Mouse (Mus musculus): ENCODE data around the gene Kif1b. TPM values are rescaled to one million over a fixed set of nuclear protein-coding genes. Genes with fewer than 3 reads are reported as not detected.

Kif1b gene
- polyA plus RNA-seq, 1 experiment from 2014 or later = 52.2 TPM

GRCm38 (mm10) chr4:149334881-149335280, 27.4 kb upstream of the Kif1b start:
- Histone ChIP-seq H3K4me1 (replicated peaks) (no peaks in the 10 kb centered on the region), H3K4me2 (no peak overlapping the region), H3K27me3 (no peaks in the 10 kb centered on the region), H3K4me3 (replicated peaks) (no peak overlapping the region), H3K9ac (replicated peaks) (no peak overlapping the region), H3K9me3 (peaks cover 7% of the 10 kb centered on the region; the same call in 1 of the 2 replicates), H3K36me3 (peaks cover 94% of the 10 kb centered on the region), H3K27ac (no peak overlapping the region)
- no peak for ATAC-seq (ENCODE audit: insufficient number of reproducible peaks, insufficient read depth, low FRiP score, low TSS enrichment, low read depth)
- WGBS = 91% methylated on average over 11 of the region's 11 CpGs

GRCm38 (mm10) chr4:149332726-149333125, 25.2 kb upstream of the Kif1b start:
- Histone ChIP-seq H3K4me2 (no peak overlapping the region), H3K9me3 (peaks cover 7% of the 10 kb centered on the region; the same call in 1 of the 2 replicates), H3K4me1 (replicated peaks) (no peaks in the 10 kb centered on the region), H3K27me3 (no peaks in the 10 kb centered on the region), H3K9ac (replicated peaks) (no peak overlapping the region), H3K4me3 (replicated peaks) (no peak overlapping the region), H3K36me3 (peaks cover 95% of the 10 kb centered on the region), H3K27ac (no peak overlapping the region)
- 90% methylated on average over 7 of the region's 7 CpGs for WGBS
- no peak for ATAC-seq (ENCODE audit: insufficient number of reproducible peaks, insufficient read depth, low FRiP score, low TSS enrichment, low read depth)

GRCm38 (mm10) chr4:149330495-149330894, 23.0 kb upstream of the Kif1b start:
- Histone ChIP-seq H3K4me1 (replicated peaks) (no peaks in the 10 kb centered on the region), H3K9me3 (peaks cover 7% of the 10 kb centered on the region; the same call in 1 of the 2 replicates), H3K4me2 (no peak overlapping the region), H3K27ac (no peak overlapping the region), H3K4me3 (replicated peaks) (no peak overlapping the region), H3K27me3 (no peaks in the 10 kb centered on the region), H3K36me3 (peaks cover 85% of the 10 kb centered on the region), H3K9ac (replicated peaks) (no peak overlapping the region)
- WGBS = 96% methylated on average over 5 of the region's 5 CpGs
- no peak for ATAC-seq (ENCODE audit: insufficient number of reproducible peaks, insufficient read depth, low FRiP score, low TSS enrichment, low read depth)

- Histone ChIP-seq H3K27ac (no peak overlapping the region), H3K36me3 (peaks cover 68% of the 10 kb centered on the region), H3K4me2 (no peak overlapping the region), H3K4me1 (replicated peaks) (no peaks in the 10 kb centered on the region), H3K9ac (replicated peaks) (no peak overlapping the region), H3K27me3 (no peaks in the 10 kb centered on the region), H3K9me3 (peaks cover 7% of the 10 kb centered on the region; the same call in 1 of the 2 replicates), H3K4me3 (replicated peaks) (no peak overlapping the region)
- ATAC-seq (ENCODE audit: insufficient number of reproducible peaks, insufficient read depth, low FRiP score, low TSS enrichment, low read depth) = no peak
- WGBS = 86% methylated on average over 4 of the region's 4 CpGs
These were observed 21.2 kb upstream of the Kif1b start for GRCm38 (mm10) chr4:149328735-149329134.

- Histone ChIP-seq H3K4me2 (no peak overlapping the region), H3K4me1 (replicated peaks) (peaks cover 4% of the 10 kb centered on the region; the same call in 1 of the 2 replicates), H3K9ac (replicated peaks) (no peak overlapping the region), H3K27me3 (no peaks in the 10 kb centered on the region), H3K27ac (no peak overlapping the region), H3K36me3 (peaks cover 55% of the 10 kb centered on the region), H3K4me3 (replicated peaks) (no peak overlapping the region), H3K9me3 (peaks cover 7% of the 10 kb centered on the region; the same call in 1 of the 2 replicates)
- 95% methylated on average over 7 of the region's 7 CpGs for whole genome bisulfite sequencing
- ATAC-seq (ENCODE audit: insufficient number of reproducible peaks, insufficient read depth, low FRiP score, low TSS enrichment, low read depth) = no peak
These were observed 19.8 kb upstream of the Kif1b start for GRCm38 (mm10) chr4:149327281-149327680.

GRCm38 (mm10) chr4:149325411-149326162, 18.1 kb upstream of the Kif1b start:
- no peak overlapping the region for H3K4me2 ChIP-seq
- H3K9me3 ChIP-seq = 0 out of 2 replicates have a peak, but pooled peaks cover under 1% of the 10 kb centered on the region
- ATAC-seq (ENCODE audit: insufficient number of reproducible peaks, insufficient read depth, low FRiP score, low TSS enrichment, low read depth) = no peak
- H3K9ac ChIP-seq (replicated peaks) = no peak overlapping the region
- H3K27me3 ChIP-seq = no peaks in the 10 kb centered on the region
- no peak overlapping the region for H3K4me3 ChIP-seq (replicated peaks)
- no peak overlapping the region for H3K27ac ChIP-seq
- H3K36me3 ChIP-seq = peaks cover 38% of the 10 kb centered on the region
- 88% methylated on average over 10 of the region's 10 CpGs for WGBS
- H3K4me1 ChIP-seq (replicated peaks) = peaks cover 4% of the 10 kb centered on the region; the same call in 1 of the 2 replicates

GRCm38 (mm10) chr4:149323730-149324129, 16.2 kb upstream of the Kif1b start:
- WGBS = 83% methylated on average over 16 of the region's 16 CpGs
- H3K9me3 ChIP-seq = no peaks in the 10 kb centered on the region
- H3K27ac ChIP-seq = no peak overlapping the region
- H3K4me3 ChIP-seq (replicated peaks) = no peak overlapping the region
- H3K36me3 ChIP-seq = peaks cover 21% of the 10 kb centered on the region
- no peaks in the 10 kb centered on the region for H3K27me3 ChIP-seq
- H3K4me2 ChIP-seq = no peak overlapping the region
- no peak for ATAC-seq (ENCODE audit: insufficient number of reproducible peaks, insufficient read depth, low FRiP score, low TSS enrichment, low read depth)
- peaks cover 4% of the 10 kb centered on the region; the same call in 1 of the 2 replicates for H3K4me1 ChIP-seq (replicated peaks)
- no peak overlapping the region for H3K9ac ChIP-seq (replicated peaks)

- ATAC-seq (ENCODE audit: insufficient number of reproducible peaks, insufficient read depth, low FRiP score, low TSS enrichment, low read depth) = no peak
- Histone ChIP-seq H3K9me3 (no peaks in the 10 kb centered on the region), H3K27ac (no peak overlapping the region), H3K9ac (replicated peaks) (no peak overlapping the region), H3K4me3 (replicated peaks) (no peak overlapping the region), H3K4me1 (replicated peaks) (peaks cover 7% of the 10 kb centered on the region), H3K36me3 (peaks cover 12% of the 10 kb centered on the region), H3K27me3 (no peaks in the 10 kb centered on the region), H3K4me2 (no peak overlapping the region)
- 61% methylated on average over 6 of the region's 6 CpGs for WGBS
These were observed 15.2 kb upstream of the Kif1b start for GRCm38 (mm10) chr4:149322718-149323117.

- Histone ChIP-seq H3K27me3 (no peaks in the 10 kb centered on the region), H3K4me3 (replicated peaks) (no peak overlapping the region), H3K27ac (no peak overlapping the region), H3K9me3 (no peaks in the 10 kb centered on the region), H3K4me1 (replicated peaks) (peaks cover 11% of the 10 kb centered on the region), H3K36me3 (peaks cover 8% of the 10 kb centered on the region), H3K9ac (replicated peaks) (no peak overlapping the region), H3K4me2 (no peak overlapping the region)
- ATAC-seq (ENCODE audit: insufficient number of reproducible peaks, insufficient read depth, low FRiP score, low TSS enrichment, low read depth) = no peak
- WGBS = 74% methylated on average over 4 of the region's 4 CpGs
These were observed 14.8 kb upstream of the Kif1b start for GRCm38 (mm10) chr4:149322286-149322685.

- Histone ChIP-seq H3K4me3 (replicated peaks) (no peak overlapping the region), H3K4me1 (replicated peaks) (peaks cover 15% of the 10 kb centered on the region), H3K9ac (replicated peaks) (no peak overlapping the region), H3K27me3 (no peaks in the 10 kb centered on the region), H3K4me2 (no peak overlapping the region), H3K27ac (no peak overlapping the region), H3K9me3 (no peaks in the 10 kb centered on the region), H3K36me3 (no peaks in the 10 kb centered on the region)
- no peak for ATAC-seq (ENCODE audit: insufficient number of reproducible peaks, insufficient read depth, low FRiP score, low TSS enrichment, low read depth)
- 87% methylated on average over 9 of the region's 9 CpGs for WGBS
These were observed 11.6 kb upstream of the Kif1b start for GRCm38 (mm10) chr4:149319088-149319487.

- no peak overlapping the region for H3K4me2 ChIP-seq
- no peak for ATAC-seq (ENCODE audit: insufficient number of reproducible peaks, insufficient read depth, low FRiP score, low TSS enrichment, low read depth)
- H3K9ac ChIP-seq (replicated peaks) = no peak overlapping the region
- H3K27me3 ChIP-seq = no peaks in the 10 kb centered on the region
- peaks cover 17% of the 10 kb centered on the region; the same call in 1 of the 2 replicates for H3K4me1 ChIP-seq (replicated peaks)
- no peak overlapping the region for H3K4me3 ChIP-seq (replicated peaks)
- 33% methylated on average over 5 of the region's 5 CpGs for WGBS
- no peaks in the 10 kb centered on the region for H3K36me3 ChIP-seq
- H3K27ac ChIP-seq = no peak overlapping the region
- H3K9me3 ChIP-seq = no peaks in the 10 kb centered on the region
These were observed 9.9 kb upstream of the Kif1b start for GRCm38 (mm10) chr4:149317387-149317786.
